Mouse (Mus musculus): ENCODE results near the gene Tcp1.

DNA sequence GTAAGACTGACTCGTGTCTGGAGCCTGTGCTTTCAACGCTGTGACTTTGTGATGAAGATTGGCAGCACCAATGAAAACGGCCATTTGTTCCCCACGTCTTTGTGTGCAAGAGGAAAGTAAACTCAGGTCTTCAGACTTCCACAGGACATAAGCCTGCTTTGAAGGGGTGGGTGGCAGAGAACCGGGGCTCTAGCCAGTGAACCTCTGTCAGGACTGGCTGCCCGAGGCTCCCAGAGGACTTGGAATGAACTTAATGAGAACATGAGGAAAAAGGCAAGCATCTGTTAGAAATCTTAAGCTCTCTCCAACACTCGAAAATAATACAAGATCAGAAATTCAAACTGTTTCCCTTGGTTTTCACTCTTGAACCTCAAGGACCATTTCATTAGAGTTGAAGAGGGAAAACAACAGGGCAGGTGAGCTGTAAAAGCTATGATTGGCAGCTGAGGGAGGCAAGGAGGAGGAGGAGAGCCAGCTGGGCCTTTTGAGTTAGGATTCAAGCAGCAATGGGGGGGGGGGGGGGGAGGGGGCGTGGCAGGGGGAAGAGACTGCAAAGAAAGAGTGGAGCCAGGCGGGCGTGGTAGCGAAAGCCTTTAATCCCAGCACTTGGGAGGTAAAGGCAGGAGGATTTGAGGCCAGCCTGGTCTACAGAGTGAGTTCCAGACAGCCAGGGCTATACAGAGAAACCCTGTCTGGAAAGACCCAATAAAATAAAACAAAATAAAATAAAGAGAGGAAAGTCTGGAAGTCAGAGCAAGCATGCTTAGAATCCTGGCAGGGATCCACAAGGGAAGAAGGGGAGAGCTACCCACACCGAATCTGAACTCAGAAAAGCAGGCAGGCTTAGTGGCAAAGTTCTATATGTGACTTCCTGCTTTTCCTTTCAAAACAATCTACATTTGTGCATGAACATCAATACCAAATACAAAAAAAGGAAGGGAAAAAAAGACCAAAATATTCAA lies 11.8 kb upstream of the Tcp1 start:
- TF ChIP-seq RCOR1 (IDR thresholded peaks at IDR 0.05; ENCODE audit: low read depth, low read length) (no peak), CTCF (IDR thresholded peaks at IDR 0.05 in 2 of 3, conservative IDR thresholded peaks at IDR 0.05 in 1 of 3; ENCODE audit: control insufficient read depth in 1 of 3, insufficient read depth in 1 of 3, low read depth in 2 of 3, low read length in 3 of 3, poor library complexity in 1 of 3, severe bottlenecking in 1 of 3) (no peak), GATA1 (IDR thresholded peaks at IDR 0.05; ENCODE audit: low read depth, low read length) (no peak), MEF2A (IDR thresholded peaks at IDR 0.05; ENCODE audit: extremely low read depth, insufficient replicate concordance, low read depth, low read length, poor library complexity, severe bottlenecking) (no peak)
